Mouse (Mus musculus): ENCODE results near the gene Aknad1.

DNA sequence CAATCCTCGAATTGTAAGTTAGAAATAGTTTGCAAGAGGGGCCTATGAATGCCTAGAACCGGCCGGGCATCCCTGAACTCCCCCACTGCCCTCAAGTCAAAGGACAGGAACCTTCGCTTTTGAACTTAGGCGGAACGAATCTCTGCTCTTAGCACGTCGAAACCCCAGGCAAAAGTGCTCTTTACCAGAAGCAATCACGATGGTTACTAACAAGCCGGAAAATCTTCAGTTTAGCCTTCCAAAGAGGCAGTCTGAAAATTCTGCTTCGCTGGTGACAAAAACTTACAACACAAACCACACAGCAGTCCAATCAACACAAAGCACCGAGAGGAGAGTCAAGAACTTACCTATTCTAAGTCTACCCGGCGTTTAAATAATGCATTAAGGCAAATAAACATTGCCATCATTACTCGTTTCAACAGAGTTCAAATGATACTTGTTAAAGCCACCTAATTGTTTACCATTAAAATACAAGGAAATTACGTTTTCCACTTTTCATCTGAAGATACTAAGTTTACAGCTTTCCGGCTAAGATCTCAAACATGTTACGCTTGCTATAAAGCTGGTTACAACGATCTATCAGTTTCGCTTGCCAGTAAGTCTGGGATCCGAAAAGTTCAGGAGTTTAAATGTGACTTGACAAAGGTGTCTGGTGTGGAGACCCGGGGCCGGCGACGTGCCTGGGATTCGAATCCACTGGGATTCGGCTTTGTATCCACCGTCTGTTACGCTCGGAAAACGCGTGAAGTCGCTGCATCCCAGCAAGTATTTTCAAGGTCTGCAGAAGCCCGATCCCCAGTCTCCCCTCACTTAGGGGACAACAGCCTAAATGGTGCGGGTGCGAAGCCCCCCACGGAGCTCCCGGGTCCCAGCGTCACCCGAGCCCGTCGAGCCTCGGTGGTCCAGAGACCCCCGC lies 18.1 kb upstream of the Aknad1 start:
- TF ChIP-seq MAFK (IDR thresholded peaks at IDR 0.05; ENCODE audit: insufficient read depth, low read depth, low read length): no peak
- no peak for TF ChIP-seq CHD2 (IDR thresholded peaks at IDR 0.05; ENCODE audit: low read depth, low read length)
- TF ChIP-seq ZNF384 (IDR thresholded peaks at IDR 0.05; ENCODE audit: low read depth, low read length): no peak
